Mouse (Mus musculus): Measurements from ENCODE around the gene Unc13a.

DNA sequence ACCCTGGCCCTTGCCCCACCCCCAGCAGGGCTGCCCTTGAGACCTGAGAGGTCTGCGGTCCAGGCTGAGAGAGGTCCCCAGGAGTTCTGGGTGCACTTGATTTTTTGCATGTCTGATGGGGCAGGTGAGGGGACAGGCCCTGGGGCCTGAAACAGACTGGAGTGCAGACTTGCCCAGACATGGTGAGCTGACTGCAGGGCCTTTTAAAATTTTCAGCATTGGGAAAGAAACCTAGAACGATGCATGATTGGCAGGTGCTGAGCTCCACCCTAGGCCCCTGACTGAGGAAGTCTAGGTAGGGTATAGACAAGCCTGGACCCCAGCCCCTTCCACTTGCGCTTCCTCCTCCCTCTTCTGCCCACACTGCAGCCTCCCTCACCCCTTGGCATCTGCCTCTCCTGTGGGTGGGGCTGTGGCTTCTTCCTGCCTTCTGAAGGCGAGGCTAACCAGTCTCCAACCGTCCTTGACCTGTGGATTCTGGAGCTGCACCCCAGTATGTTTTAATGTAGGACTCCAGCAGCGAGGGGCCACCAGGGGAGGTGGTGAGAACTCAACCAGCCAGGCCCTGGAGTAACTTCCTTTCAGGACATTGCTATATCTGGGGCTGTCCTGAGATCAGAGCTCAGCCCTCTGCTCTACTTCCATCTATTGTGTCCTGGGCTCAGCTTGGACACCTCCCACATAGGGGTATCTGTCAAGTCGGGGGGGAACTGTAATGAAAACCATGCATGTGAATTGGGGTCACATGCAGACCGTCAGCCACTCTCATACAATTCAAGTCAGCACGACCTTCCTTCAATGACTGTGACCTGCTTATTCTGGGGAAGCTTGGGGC is 44.1 kb downstream of the Unc13a start:
- TF ChIP-seq POLR2A (IDR thresholded peaks at IDR 0.05; ENCODE audit: insufficient read depth, low read length), result no peak
- TF ChIP-seq CTCF (IDR thresholded peaks at IDR 0.05; ENCODE audit: low read depth, low read length), result no peak
